Mouse (Mus musculus): ENCODE data around the gene Cacna1h. TPM values are rescaled to one million over a fixed set of nuclear protein-coding genes. Genes with fewer than 3 reads are reported as not detected.
A peak's percentile ranks its signal among the peaks of the same experiment; 100 is the strongest.

Gene Cacna1h
- polyA plus RNA-seq, 1 experiment from 2014 or later, result 4.4 TPM

DNA sequence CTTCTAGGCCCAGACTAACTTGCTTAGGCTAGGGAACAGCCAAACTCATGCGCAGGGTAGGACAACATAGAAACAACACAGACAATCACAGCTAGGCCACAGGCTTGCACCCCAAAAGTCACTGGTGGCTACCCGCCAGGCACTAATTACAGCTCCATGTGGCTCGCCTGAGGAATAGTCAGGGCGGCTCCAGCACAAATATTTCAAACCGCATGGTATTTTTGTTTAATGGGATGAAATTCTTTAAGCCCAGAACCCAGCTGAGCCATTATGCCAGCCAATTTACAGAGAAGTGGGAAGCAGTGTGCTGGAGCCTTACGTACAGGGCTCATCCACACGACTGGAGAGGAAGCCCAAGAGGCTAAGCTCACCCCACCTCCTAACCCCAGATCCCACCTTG is 24.0 kb downstream of the Cacna1h start:
- Histone ChIP-seq H3K9ac (ENCODE audit: low read length) (no peak overlapping the region), H3K36me3 (ENCODE audit: control insufficient read depth, insufficient read depth, low read length) (no peaks in the 10 kb centered on the region), H3K27me3 (ENCODE audit: control insufficient read depth, insufficient read depth, low read length) (peaks cover 20% of the 10 kb centered on the region), H3K4me3 (ENCODE audit: low read depth, low read length) (no peak overlapping the region), H3K4me1 (replicated peaks; ENCODE audit: control insufficient read depth, insufficient read depth, low read length) (peaks cover 33% of the 10 kb centered on the region), H3K27ac (ENCODE audit: low read depth, low read length) (no peak overlapping the region), H3K4me2 (ENCODE audit: low read depth, low read length, severe bottlenecking) (no peak overlapping the region), H3K9me3 (ENCODE audit: control insufficient read depth, low read length) (no peaks in the 10 kb centered on the region)
- DNase-seq (ENCODE audit: low spot score) (no peak), ATAC-seq (replicated peaks; ENCODE audit: low FRiP score) (no peak)
- 54% methylated on average over 7 of the region's 7 CpGs for WGBS

DNA sequence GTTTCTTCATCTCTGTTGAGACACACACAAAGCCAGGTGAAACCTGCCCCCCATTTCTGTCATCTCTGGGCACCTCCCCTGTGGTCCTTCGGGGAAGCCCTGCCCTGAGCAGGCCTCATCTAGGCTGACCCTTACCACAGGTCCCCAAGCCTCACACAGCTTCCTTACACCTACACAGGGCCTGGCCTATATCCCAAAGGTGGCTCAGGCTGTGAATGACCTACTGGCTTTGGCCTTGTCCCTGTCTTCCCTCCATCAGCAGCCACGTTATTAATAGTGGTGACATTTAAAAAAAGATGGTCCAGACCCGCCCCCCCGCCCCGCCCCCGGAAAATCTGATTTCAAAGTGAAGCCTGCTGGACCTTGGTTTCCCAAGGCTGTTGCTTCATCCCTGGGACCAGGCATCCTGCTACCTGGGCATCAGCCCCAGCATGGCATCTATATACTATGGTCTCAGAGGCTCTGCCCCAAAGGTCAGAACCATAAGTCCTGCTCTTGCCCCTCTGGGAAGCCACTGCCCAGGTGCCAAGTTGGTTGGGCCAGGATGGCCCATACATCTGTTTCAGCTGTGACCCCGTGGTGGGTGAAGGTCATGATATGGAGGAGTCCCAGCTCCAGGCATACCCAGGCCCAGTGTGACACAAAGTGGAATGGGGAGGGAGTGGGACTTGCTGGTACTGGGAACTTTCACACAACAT is 25.1 kb downstream of the Cacna1h start:
- no peak overlapping the region for H3K9ac ChIP-seq (ENCODE audit: low read length)
- H3K36me3 ChIP-seq (ENCODE audit: control insufficient read depth, insufficient read depth, low read length), result no peaks in the 10 kb centered on the region
- H3K9me3 ChIP-seq (ENCODE audit: control insufficient read depth, low read length), result no peaks in the 10 kb centered on the region
- H3K4me1 ChIP-seq (replicated peaks; ENCODE audit: control insufficient read depth, insufficient read depth, low read length), result peaks cover 35% of the 10 kb centered on the region
- H3K4me3 ChIP-seq (ENCODE audit: low read depth, low read length), result no peak overlapping the region
- H3K27me3 ChIP-seq (ENCODE audit: control insufficient read depth, insufficient read depth, low read length), result peaks cover 32% of the 10 kb centered on the region
- no peak for ATAC-seq (replicated peaks; ENCODE audit: low FRiP score)
- 79% methylated on average over 7 of the region's 7 CpGs for WGBS
- H3K27ac ChIP-seq (ENCODE audit: low read depth, low read length), result no peak overlapping the region
- no peak overlapping the region for H3K4me2 ChIP-seq (ENCODE audit: low read depth, low read length, severe bottlenecking)
- no peak for DNase-seq (ENCODE audit: low spot score)

DNA sequence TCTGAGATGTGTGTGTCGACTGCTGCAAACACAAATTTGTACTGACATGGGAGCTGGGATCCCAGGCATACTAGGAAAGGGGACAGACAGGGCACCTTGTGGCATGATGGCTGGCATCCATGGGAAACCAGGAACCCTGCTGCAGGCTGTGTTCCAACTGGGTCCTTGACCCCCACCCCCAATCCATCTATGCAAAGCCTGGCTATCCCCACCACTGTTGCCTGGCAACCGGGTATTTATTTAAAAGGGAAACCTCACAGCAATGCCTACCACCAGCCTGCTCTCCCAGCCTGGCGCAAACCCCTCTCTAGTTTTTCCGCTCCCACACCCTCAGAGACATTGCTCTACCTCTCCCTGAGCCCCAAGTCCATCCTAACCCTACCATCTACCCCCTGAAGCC is 26.2 kb downstream of the Cacna1h start:
- ATAC-seq (replicated peaks; ENCODE audit: low FRiP score) (no peak), DNase-seq (ENCODE audit: low spot score) (no peak)
- Histone ChIP-seq H3K4me3 (ENCODE audit: low read depth, low read length) (no peak overlapping the region), H3K27me3 (ENCODE audit: control insufficient read depth, insufficient read depth, low read length) (peaks cover 43% of the 10 kb centered on the region), H3K4me1 (replicated peaks; ENCODE audit: control insufficient read depth, insufficient read depth, low read length) (peaks cover 35% of the 10 kb centered on the region), H3K9ac (ENCODE audit: low read length) (no peak overlapping the region), H3K4me2 (ENCODE audit: low read depth, low read length, severe bottlenecking) (no peak overlapping the region), H3K9me3 (ENCODE audit: control insufficient read depth, low read length) (no peaks in the 10 kb centered on the region), H3K36me3 (ENCODE audit: control insufficient read depth, insufficient read depth, low read length) (no peaks in the 10 kb centered on the region), H3K27ac (ENCODE audit: low read depth, low read length) (no peak overlapping the region)
- 73% methylated on average over 4 of the region's 4 CpGs for WGBS

DNA sequence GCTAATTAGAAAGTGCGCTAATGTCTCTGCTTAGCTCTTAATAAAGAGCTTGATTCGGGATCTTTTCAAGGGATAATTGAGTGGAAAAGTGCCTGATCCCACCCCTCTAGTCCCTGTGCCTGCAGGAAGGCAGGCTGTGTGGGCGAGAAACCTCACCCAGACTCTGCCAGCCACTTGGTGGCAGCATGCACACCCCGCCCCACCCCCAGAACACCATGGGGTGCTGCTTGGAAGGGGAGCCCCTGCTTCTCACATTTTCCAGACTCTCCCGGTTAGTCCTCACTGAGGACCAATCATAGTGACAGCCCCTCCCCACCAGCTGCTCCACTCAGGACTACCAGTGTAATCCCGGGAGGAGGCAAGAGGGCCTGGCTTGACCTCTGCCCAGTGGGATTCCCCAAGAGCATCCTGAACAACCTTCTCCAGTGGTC is 27.6 kb downstream of the Cacna1h start:
- 11% methylated on average over 6 of the region's 6 CpGs for WGBS
- H3K9ac ChIP-seq (ENCODE audit: low read length), result no peak overlapping the region
- DNase-seq (ENCODE audit: low spot score), result peak; percentile 68
- peak; percentile 35; the same call in 1 of the 2 replicates for ATAC-seq (replicated peaks; ENCODE audit: low FRiP score)
- H3K4me2 ChIP-seq (ENCODE audit: low read depth, low read length, severe bottlenecking), result 0 out of 2 replicates have a peak overlapping the region, but pooled peaks have one; percentile 11
- H3K27me3 ChIP-seq (ENCODE audit: control insufficient read depth, insufficient read depth, low read length), result peaks cover 52% of the 10 kb centered on the region
- no peaks in the 10 kb centered on the region for H3K9me3 ChIP-seq (ENCODE audit: control insufficient read depth, low read length)
- peak overlapping the region; percentile 18; the same call in 1 of the 2 replicates for H3K27ac ChIP-seq (ENCODE audit: low read depth, low read length)
- no peak overlapping the region for H3K4me3 ChIP-seq (ENCODE audit: low read depth, low read length)
- H3K4me1 ChIP-seq (replicated peaks; ENCODE audit: control insufficient read depth, insufficient read depth, low read length), result peaks cover 35% of the 10 kb centered on the region
- no peaks in the 10 kb centered on the region for H3K36me3 ChIP-seq (ENCODE audit: control insufficient read depth, insufficient read depth, low read length)

DNA sequence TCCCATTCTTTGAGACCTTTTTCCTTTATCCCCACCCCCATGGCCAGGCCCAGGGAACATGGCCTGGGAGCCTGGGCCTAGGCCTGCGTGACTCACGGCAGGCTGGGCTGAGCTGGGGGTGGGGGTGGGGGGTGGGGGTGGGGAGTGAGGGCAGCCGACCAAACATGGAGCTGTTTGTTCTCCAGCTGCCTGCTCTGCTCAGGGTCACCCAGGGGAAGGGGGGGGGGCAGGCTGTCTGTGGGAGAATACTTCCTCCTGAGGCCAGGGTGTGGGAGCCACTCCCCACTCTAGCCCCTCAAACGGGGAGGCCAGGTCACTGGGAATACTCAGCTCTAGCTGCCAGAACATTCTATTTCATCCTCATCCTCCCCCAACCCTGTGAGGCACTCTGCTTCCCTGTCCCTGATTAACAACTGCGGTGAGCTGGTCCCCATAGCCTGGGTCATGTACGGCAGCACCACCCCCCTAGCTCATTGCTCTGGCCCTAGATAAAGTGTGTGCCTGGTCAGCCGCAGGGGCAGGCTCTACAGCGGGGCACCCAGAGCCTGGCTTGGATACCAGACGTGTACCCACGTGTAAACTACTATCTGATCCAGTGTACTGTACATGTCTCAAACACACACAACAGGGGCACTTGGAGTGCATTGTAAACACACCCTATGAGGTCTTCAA is 28.2 kb downstream of the Cacna1h start:
- DNase-seq (ENCODE audit: low spot score), result no peak
- Histone ChIP-seq H3K36me3 (ENCODE audit: control insufficient read depth, insufficient read depth, low read length) (no peaks in the 10 kb centered on the region), H3K4me1 (replicated peaks; ENCODE audit: control insufficient read depth, insufficient read depth, low read length) (peaks cover 35% of the 10 kb centered on the region), H3K9me3 (ENCODE audit: control insufficient read depth, low read length) (no peaks in the 10 kb centered on the region), H3K27me3 (ENCODE audit: control insufficient read depth, insufficient read depth, low read length) (peaks cover 57% of the 10 kb centered on the region), H3K4me2 (ENCODE audit: low read depth, low read length, severe bottlenecking) (peak overlapping the region; percentile 8; the same call in 1 of the 2 replicates), H3K9ac (ENCODE audit: low read length) (no peak overlapping the region; the same call in 1 of the 2 replicates), H3K4me3 (ENCODE audit: low read depth, low read length) (no peak overlapping the region), H3K27ac (ENCODE audit: low read depth, low read length) (peak overlapping the region; percentile 50)
- ATAC-seq (replicated peaks; ENCODE audit: low FRiP score), result peak; percentile 61
- WGBS, result 4% methylated on average over 8 of the region's 10 CpGs

DNA sequence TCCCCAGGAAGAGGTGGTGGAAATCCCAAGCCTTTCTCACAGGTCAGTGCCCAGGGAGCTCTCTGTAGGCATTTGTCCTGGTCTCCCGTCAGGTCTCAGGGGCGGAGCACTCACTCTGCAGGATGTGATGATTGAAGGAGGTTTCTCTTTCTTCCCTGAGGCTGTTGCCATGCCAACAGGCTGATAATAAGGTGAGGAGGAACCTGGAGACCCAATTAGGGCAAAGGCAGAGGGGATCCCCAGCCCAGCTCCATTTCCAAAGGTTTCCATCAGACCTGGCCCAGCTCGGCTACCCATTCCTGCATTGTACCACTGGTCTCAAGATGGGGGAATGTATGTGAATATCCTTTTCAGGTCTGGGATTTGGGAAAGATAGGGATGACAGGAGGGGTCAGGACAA is 29.4 kb downstream of the Cacna1h start:
- peaks cover 33% of the 10 kb centered on the region for H3K4me1 ChIP-seq (replicated peaks; ENCODE audit: control insufficient read depth, insufficient read depth, low read length)
- peak overlapping the region; percentile 12; the same call in 1 of the 2 replicates for H3K27ac ChIP-seq (ENCODE audit: low read depth, low read length)
- no peak overlapping the region for H3K9ac ChIP-seq (ENCODE audit: low read length)
- 10% methylated on average over 3 of the region's 3 CpGs for WGBS
- DNase-seq (ENCODE audit: low spot score), result no peak
- H3K4me2 ChIP-seq (ENCODE audit: low read depth, low read length, severe bottlenecking), result no peak overlapping the region
- no peak overlapping the region for H3K4me3 ChIP-seq (ENCODE audit: low read depth, low read length)
- H3K9me3 ChIP-seq (ENCODE audit: control insufficient read depth, low read length), result no peaks in the 10 kb centered on the region
- no peaks in the 10 kb centered on the region for H3K36me3 ChIP-seq (ENCODE audit: control insufficient read depth, insufficient read depth, low read length)
- H3K27me3 ChIP-seq (ENCODE audit: control insufficient read depth, insufficient read depth, low read length), result peaks cover 66% of the 10 kb centered on the region
- no peak for ATAC-seq (replicated peaks; ENCODE audit: low FRiP score)

DNA sequence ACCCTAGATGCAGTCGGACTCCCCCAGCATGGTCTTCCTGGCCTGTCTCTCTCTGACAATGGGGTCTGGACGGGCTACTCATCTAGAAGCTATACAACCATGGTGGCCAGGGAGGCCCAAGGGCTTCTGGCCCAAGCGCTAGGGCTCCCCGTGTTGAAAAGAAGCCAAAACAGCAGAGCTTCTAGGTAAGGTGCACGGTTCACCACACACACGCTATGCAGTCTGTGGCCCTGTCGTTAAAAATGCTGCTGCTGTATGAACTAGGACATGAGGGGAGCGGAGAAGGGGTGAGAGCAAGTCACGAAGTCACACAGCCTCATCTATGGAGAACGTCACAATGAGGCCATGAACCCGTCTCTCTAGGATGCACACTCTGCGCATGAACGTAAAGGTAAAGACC is 31.4 kb downstream of the Cacna1h start:
- no peak for DNase-seq (ENCODE audit: low spot score)
- peaks cover 56% of the 10 kb centered on the region for H3K27me3 ChIP-seq (ENCODE audit: control insufficient read depth, insufficient read depth, low read length)
- H3K9me3 ChIP-seq (ENCODE audit: control insufficient read depth, low read length), result no peaks in the 10 kb centered on the region
- H3K9ac ChIP-seq (ENCODE audit: low read length), result no peak overlapping the region
- no peaks in the 10 kb centered on the region for H3K36me3 ChIP-seq (ENCODE audit: control insufficient read depth, insufficient read depth, low read length)
- peaks cover 39% of the 10 kb centered on the region for H3K4me1 ChIP-seq (replicated peaks; ENCODE audit: control insufficient read depth, insufficient read depth, low read length)
- 81% methylated on average over 13 of the region's 13 CpGs for WGBS
- no peak overlapping the region for H3K27ac ChIP-seq (ENCODE audit: low read depth, low read length)
- no peak overlapping the region for H3K4me2 ChIP-seq (ENCODE audit: low read depth, low read length, severe bottlenecking)
- ATAC-seq (replicated peaks; ENCODE audit: low FRiP score), result no peak
- no peak overlapping the region for H3K4me3 ChIP-seq (ENCODE audit: low read depth, low read length)

DNA sequence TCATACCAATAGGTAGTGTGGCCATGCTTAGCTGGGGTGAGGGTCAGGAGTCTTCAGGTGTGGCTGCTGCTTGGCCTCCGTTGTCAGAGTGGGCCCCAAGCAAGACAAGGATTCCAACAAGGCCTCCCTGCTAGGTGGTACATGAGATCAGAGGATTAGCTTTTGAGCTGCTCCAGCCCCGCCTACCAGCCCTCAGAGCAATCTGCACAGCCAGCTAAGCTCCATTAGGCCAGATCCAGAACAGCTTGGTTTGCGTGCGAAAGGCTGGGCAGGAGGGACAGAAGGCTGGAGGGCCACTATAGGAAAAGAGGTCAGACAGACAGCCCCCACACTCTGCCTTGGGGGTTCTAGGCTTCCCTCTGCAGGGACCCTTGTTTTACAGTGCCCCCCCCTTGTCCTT is 32.1 kb downstream of the Cacna1h start:
- Histone ChIP-seq H3K27me3 (ENCODE audit: control insufficient read depth, insufficient read depth, low read length) (peaks cover 49% of the 10 kb centered on the region), H3K36me3 (ENCODE audit: control insufficient read depth, insufficient read depth, low read length) (no peaks in the 10 kb centered on the region), H3K9me3 (ENCODE audit: control insufficient read depth, low read length) (no peaks in the 10 kb centered on the region), H3K9ac (ENCODE audit: low read length) (no peak overlapping the region), H3K4me2 (ENCODE audit: low read depth, low read length, severe bottlenecking) (no peak overlapping the region), H3K4me3 (ENCODE audit: low read depth, low read length) (no peak overlapping the region), H3K4me1 (replicated peaks; ENCODE audit: control insufficient read depth, insufficient read depth, low read length) (peaks cover 34% of the 10 kb centered on the region), H3K27ac (ENCODE audit: low read depth, low read length) (no peak overlapping the region)
- no peak for ATAC-seq (replicated peaks; ENCODE audit: low FRiP score)
- no peak for DNase-seq (ENCODE audit: low spot score)
- 17% methylated on average over 4 of the region's 4 CpGs for WGBS

Data from forebrain, embryonic 11.5 days (tissue).